Mouse (Mus musculus) fibroblast of lung, adult 2 months (primary cell): ENCODE data around the gene Asb15.
A peak's percentile ranks its signal among the peaks of the same experiment; 100 is the strongest.

Experiments used
- DNase-seq: peaks from one replicate; pipeline ENCODE4 v3.0.0-alpha.2; 2011; ENCODE audit warnings: low read depth

The Asb15 gene

DNA sequence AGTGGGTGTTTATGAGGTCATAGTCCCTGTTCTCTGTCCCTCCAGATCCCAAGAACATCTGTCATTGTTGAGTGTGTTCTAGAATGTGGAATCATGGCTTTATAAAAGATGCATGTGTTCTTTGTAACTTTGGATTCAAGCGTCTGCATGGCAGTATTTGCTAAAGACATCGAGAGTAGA lies at the start of gene Asb15:
TSS of gene Asb15 (plus strand) at position 81 of the 180 bp plus-strand sequence.
- no peak for DNase-seq

DNA sequence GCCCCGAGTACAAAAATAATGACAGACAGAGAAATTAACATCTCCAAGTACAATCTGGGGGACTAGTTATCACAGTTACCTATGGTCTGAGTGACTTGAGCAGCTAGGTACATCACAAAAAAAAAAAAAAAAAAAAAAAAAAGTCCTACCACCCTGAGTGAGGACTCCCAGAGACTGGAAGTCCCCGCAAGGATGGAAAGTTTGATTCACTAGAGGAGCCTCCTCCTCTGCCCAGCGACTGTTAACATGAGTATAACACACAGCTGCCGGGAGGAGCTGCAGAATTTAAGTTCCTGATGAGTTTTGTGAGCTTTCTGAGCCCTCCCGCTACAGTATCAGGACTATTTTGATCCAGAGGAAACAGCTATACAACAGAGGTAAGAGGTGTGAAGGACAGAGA lies 41.4 kb upstream of the Asb15 start:
- DNase-seq: no peak

DNA sequence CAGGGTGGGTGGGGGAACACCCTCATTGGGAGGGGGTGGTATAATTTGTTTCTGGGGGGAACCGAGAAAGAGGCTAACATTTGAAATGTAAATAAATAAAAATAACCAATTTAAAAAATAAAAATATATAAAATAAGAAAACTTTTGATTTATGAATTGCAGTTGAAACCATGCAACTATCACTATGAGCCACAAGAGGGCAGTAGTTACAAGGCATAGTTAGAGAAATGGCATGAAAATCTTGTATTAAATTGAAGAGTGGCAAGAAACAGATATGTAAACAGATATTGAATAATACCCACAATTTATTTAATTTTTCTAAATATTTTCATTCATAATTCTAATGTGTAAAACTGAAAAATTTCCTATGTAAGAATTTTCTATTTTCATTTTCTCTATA lies 37.6 kb upstream of the Asb15 start:
- peak; percentile 5 for DNase-seq

DNA sequence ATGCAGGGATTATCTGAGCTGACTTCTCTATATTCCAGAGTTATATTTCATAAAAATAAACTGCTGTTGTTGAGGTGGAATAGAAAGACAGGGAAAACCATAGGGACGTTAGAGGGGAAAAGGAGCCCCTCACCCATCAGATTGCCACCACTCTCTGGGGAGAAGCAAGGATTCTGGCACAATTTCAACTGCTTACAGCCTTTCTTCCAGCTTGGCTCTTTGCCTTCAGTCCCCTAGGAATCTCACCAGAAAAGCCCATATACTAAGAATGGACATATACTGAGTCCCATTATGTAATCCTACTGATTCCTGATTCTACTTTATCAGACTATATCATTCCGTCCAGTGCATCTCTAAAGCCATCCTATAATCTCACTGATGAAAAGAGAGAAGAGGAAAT lies 23.8 kb upstream of the Asb15 start:
- DNase-seq: no peak

DNA sequence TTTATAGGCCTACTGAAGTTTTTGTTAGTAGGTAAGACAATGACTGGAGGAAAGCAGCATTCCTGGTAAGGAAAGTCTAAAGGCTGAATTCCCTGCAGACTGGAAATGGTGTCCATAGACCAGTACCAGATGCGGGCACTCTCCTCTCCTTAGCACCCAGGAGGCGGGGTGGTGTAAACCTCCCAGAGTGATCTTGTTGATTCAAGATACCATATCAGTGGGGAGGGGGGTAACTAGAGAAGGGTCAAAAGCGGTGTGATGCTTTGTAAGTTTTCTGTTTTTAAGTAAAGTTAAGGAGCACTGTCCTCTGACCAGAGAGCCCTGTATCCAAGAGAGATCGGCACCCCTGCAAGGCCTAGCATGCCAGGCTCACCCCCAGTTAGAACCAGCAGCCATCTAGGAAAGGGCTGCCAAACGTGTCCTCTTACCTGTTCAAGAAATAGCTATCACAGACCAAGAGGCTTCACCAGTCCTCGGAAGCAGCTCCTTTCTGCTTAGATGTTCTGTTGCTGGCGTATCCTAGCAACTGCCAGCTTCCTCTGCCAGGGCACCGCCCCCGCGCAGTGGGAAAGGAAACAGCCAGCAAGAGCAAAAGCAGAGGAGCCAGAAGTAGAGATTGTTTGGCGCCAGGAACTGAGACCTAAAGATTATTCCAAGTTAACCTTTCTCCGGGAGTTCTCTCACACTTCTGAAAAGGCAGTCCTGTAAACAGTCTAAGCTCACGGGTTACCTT lies 13.2 kb upstream of the Asb15 start, which contains the start of gene Iqub:
TSS of gene Iqub (minus strand) at position 516 of the 733 bp plus-strand sequence.
- no peak for DNase-seq

DNA sequence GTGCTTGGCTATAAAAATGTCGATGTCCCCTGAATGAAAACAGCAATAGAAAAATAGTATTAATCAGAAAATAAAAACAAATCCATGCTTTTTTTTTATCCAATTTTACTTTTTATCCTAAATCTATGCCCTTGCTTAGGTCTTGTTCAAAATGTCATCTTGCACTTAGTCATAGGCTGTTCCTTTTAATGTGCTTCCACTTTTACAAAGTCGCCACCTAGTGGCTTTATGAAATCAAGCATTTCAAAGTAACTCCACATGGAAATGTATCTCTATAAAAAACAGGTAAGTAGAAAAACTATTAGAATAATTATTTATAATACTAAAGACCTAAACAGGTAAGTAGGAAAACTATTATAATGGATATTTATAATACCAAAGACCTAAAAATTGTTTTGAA lies 11.7 kb upstream of the Asb15 start:
- DNase-seq: no peak

DNA sequence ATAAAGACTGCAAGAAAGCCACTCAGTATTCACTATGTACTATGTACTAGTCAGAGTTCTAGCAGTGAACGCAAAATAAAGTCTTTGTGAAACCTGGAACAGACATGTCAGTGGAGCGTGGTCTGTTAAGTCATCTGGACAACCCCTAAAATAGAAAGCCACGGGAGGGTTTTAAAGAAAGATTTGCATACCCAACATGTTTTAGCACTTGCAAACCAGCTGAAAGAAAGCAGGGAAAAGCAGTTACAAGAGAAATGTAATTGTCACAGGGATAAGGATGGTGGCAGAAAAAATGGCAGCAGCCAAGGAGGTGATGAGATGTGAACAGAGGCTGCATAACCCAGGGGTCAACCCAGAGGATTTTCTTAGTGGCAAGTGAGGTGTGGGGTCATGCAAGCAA lies 2.2 kb upstream of the Asb15 start:
- DNase-seq: no peak

DNA sequence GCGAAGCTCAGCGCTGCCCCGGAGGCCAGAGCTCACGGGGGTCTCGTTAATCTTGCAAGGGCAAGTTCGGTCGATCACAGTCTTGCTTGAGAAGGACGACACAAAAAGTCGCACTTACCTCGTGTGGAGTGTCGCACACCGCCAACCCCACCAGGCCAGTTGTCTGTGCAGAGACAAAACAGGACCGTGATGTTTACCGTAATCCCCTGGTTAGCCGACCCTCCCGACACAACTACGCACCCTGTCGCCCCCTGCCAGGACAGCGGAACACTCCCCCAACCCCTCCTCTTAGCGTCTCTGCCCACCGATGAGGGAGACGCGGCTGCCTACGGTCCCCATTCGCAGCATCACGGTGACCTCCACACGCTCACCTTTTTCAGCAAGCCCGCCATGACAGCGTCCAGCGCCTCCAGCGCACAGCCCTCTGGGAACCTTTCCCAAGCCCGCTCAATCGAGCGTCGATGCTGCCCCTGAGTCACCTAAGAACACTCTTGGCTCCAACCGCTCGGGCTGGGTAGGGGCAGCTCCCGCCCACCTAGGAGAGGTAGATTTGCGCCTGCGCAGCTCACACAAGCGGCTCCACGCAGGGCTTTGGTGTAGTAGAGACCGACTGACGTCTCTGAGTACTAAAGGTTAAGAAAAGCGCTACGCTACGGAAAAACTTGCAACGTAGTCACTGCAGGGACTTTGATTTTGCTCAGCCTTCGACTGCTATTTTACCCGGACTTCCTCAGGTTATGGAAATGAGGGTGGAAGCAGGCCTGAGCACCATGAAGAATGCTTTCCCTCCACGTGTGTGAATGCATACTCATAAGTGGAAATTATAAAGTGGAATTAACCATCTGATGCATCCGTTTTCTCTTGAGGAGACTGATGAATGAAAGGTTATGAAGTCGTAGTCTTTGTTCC lies 535 bp upstream of the Asb15 start, which contains the start of gene Ndufa5:
TSS of gene Ndufa5 (minus strand) at position 859 of the 909 bp plus-strand sequence.
- peak; percentile 94 for DNase-seq

DNA sequence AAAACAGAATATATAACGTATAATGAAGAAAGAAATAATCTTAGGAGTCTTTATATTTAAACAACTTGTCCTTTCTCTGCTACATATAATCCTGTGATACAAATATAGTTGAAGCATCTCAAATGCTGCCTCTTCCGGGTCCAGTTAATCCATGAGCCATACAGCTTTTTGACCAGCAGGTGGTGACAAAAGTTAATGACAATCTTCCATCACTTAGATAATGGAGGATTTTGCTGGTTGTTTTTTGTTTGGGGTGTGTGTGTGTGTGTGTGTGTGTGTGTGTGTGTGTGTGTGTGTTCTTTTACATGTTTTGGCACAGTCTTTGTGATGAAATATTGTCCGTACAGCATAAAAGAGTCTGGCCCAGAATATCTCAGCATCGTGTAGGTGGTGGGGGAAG lies 2.2 kb downstream of the Asb15 start:
- DNase-seq: no peak

DNA sequence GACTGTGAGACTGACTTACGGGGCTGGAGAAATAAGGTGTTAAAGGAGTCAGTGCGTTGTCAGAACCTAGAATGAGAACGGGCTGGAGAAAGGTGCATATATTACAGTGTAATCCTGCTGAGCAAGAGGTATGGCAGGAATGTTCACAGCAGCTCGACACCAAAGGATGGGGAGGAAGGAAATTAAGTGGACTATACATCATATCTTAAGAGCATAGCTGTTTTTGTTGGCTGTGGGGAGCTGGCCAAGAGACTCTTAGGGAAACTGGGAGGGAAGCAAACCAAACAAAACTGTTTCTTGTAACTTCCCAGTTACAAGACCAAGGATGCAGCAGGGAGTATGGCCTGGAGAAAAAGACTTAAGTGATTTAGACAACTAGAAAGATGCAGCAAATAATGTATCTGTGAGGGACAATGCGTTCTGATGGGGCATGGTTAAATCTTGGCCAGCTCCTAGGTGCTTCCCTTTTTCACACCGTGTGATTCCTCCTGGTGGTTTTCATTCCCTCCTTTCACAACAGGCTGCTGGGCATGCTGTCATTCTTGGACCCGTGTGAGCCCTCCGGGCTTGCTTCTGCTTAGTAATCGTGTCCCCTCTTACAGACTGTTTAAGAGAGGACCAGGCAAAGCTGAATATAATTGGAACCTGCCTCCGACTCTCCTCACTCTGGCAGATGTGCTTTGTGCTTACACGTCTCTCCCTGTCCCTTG lies 2.9 kb downstream of the Asb15 start:
- DNase-seq: no peak

DNA sequence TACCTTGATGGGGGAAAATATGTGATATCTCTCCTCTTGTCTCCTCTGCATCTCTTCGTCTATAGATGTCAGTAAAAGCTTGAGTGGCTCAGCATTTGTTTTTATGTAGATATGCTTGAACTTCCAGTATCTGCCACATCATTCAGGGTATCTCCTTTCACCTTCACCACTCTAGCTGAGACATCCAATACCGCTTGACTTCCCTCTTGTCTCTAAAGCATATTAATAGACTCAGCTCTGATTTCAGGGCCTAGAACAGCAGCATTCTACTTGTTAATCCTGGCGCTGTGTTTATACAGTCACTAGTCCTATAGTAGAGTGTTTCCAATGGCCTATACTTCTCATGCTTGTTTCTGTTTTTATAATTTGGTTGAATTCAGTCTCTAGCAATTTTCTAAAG lies 4.9 kb downstream of the Asb15 start:
- no peak for DNase-seq

DNA sequence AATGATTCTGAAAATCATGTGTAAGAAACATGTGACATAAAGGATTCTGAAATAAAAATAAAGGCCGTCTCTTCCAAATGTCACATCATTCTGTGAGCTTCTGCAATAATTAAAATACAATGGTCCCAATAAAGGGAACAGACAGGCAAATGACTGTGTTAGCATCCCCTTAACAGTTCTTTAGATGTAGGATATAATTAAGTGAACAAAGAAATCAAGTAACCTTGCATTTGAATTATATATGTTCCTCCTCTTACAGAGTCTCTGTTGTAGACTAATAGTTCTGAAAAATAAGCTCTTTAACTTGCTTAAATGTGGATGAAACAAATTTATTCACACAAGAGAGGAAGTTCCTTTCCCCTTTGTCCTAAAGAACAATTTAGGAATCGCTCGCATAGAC lies 10.5 kb downstream of the Asb15 start:
- DNase-seq: no peak

DNA sequence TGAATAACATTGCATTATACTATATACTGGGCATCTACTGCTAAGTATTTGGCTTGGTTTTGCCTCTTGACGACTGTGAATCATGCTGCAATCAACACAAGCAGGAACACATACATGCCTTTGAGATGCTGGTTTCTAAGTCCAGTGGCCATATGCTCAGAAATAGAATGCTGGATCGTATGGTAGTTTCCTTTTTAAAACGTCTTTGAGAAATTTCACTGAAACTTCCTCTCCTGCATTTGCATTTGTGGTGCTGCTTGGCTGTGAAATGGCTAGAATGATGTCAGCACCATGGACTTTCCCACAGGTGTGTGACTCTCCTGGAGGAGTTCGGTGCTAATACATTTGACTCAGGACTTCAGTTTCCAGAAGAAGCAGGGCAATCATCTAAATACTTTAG lies 12.2 kb downstream of the Asb15 start:
- no peak for DNase-seq

DNA sequence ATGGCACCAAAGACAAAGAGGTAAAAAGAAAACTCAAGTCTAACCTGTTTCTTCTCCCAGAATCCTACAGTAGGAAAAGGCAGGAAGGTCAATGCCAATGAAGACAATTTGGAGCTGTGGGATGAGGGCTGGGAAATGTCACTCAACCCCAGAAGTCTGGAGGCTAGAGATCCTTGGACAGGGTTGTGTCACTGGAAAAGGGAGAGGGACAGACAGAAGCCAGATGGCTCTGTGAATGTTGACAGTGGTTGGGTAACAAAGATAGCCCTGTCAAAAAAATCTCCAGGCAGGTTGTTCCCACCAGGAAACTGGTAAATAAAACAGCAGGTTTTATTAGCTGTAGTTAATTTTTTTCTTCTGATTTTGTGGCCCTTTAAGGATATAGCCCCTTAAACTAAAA lies 14.4 kb downstream of the Asb15 start:
- no peak for DNase-seq

DNA sequence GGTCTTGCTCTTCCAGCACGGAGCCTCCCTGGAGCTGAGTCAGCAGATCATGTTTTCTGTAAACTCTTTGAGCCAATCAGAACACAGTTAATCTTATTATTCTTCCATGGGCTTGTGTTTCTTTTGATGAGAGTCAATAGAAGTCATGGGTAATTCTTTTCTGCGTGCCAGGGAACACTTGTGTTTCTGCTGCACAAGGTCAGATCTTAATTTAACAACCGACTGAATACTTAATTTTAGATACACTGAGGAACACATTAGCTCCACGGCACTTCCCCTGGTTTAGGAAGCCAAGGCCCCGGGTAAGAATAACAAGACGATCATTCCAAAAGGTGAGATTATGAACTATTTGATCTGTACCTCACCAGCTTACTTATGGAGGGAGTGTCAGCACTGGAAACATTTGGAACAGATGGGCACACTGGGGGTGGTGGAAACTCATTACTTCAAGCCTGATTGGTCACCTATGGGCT lies 15.2 kb downstream of the Asb15 start:
- no peak for DNase-seq

DNA sequence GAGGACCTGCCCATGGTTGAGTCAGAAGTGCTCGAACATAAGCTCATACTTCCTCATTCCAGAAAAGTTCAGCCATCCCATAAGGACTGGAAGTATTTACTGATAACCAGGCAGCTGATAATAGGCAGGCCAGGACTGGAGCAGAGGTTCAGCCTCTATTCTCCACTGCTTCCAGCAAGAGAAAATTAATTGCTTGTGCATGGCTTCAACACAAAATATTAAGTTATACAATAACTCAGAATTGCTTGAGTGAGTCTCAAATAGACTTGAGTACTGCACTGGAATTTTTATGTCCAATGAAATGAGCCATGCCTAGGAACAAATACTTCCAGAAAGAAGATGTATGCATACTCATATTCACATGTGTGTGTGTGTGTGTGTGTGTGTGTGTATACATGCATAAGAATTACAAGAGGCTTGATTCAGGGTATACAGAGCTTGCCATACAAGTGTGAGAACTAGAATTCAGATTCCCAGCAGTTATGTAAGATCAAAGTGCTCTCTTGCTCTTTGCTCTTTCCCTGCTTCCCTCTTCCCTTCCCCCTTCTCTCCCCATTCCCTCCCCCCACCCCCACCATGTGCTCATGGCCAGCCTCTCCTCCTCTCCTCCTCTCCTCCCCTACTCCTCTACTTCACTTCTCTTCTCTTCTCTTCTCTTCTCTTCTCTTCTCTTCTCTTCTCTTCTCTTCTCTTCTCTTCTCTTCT lies 18.9 kb downstream of the Asb15 start:
- no peak for DNase-seq

DNA sequence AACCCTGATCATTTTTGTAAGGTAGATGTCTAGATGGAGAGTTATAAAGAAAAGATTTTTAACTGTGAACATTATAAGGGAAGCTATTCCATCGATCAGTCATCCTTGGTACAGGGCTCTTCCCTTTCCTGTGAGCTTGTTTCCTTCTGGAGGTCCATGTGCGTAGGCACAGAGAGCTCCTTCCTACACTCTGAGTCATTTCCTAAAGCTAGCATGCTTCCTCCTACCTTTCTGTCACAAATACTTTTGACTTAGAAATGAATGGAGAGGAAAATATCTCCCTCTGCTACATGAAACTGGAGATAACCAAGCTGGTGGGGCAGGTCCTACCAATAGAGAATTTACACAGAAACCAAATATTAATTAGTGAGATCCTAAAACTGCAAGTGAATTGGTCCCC lies 21.9 kb downstream of the Asb15 start:
- no peak for DNase-seq

DNA sequence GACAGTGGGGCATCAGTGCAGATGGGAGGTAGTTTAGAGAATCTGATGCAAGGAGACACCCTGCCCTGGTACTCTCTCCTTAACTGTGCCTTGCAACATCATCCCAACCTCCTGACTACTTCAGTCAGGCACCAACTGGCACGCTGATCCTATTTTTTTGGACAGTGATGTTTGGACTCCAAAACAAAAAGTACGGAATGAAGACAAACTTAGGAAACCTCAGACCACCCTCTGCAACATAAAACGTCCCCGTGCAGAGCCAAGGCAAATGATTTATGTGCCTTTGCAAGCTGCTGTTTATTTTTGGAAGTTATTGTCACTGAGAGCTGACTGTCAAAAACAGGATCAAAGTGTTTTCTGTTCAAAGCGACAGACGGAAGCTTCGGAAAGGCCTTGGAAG lies 24.1 kb downstream of the Asb15 start:
- no peak for DNase-seq

DNA sequence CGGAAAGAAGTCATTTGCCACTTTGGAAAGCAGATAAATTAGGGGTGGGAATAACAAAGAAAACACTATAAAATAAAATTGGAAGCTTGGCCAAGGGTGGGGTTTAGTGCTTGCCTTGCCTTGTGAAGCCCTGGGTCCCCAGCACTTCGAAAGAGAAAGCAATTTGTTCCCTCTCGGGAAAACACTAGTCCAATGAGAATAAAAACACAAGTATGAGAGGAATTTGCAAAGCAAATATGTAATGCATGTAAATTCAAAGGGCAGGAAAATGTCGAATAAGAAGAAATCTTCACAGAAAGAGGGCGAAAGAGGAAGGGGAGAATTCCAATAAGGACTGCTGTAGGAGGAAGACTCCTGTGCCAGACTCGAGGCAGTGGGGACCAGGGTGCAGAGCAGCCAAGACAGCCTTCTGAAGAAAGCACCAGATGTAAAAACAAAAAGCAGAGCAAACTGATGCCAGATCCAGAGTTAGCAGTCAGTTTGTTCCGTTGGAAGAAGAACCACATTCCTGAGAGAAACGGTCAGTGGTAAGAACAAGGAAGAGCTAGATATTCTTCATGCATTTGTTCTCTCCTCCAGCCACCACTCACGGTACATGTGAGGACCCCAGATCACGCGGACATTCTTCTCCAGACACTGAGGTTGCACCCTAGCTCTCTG lies 26.6 kb downstream of the Asb15 start:
- peak; percentile 19 for DNase-seq

DNA sequence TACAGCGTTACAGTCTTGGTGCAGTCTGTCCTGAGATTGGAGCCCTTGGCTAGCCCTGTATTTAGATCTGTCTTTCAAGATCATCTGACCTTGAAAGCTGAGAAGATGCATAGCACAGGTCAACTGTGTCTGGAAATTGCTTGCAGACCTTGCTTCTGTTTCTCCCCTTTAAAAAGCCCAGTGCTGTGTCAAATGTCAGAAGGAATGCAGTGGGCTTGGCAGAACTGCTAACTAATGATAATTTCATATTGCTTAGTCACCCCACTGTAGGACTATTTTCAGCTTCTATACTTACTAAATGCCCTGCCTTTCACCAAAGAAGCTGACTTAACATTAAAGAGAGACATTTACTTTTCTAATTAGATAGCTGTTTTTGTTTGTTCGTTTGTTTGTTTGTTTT lies 27.5 kb downstream of the Asb15 start:
- DNase-seq: peak; percentile 31

DNA sequence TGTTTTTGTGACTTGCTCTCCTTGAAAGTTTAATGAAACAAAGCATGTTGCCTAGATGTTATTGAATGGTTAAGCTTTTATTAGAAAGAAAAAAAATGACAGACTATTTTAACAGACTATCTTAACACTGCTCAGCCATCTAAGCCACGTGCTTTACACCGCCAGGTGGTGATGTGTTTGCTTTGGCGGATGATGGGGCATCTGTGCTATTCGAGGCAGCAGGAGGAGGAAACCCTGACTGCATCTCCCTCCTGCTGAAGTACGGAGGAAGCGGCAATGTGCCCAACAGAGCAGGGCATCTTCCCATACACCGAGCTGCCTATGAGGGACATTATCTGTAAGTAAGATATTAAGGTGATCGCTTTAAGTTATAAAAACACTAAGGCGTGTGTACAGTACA lies 36.1 kb downstream of the Asb15 start:
- no peak for DNase-seq

DNA sequence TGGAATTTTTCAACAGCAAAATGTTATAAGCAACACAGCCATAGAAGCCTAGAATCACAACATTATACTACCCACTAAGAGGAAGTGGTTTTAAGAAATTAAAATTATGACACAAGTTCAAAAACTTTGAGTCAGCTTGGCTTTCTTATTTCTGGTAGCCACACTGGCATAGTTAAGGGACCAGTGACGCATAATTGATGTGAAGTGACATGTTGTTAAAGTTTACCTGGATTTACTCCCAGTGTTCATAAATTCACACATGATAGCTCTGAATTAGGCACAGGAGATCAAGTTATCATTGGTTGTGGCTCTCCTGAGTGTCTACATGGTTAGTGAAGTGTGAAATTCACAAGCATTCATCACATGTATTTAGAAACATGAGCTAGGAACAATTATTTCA lies 36.9 kb downstream of the Asb15 start:
- no peak for DNase-seq
